Mouse (Mus musculus) stomach, postnatal 0 days (tissue): ENCODE measurements at regions not wholly inside any gene's neighbourhood (a gene's known extent, or its start where the extent isn't known, plus 50 kb on each side); places are given as distances from the start of the nearest gene placed in this dataset.

ENCODE experiments used
- ATAC-seq: fragments of 200-750 bp; cut with Nextera tagmentation; 2 replicates; pipeline ENCODE4 v1.8.0; 2017; ENCODE audit not compliant: low FRiP score, low TSS enrichment
- DNase-seq: peaks from one replicate; pipeline ENCODE4 v3.0.0-alpha.2; 2016; ENCODE audit warnings: low spot score
- H3K27ac ChIP-seq: fragments of 300-500 bp; sonication (generic); replicated peaks from 2 replicates; pipeline ENCODE4 v1.5.1; 2014; ENCODE audit warnings: mild to moderate bottlenecking, control low read depth
- H3K27me3 ChIP-seq: fragments of 300-500 bp; sonication (generic); 2 replicates; pipeline ENCODE4 v1.6.1; 2014; ENCODE audit warnings: low read length; ENCODE audit not compliant: control insufficient read depth, insufficient read depth
- H3K36me3 ChIP-seq: fragments of 300-500 bp; sonication (generic); 2 replicates; pipeline ENCODE4 v1.6.1; 2014; ENCODE audit warnings: low read length, mixed read lengths; ENCODE audit not compliant: control insufficient read depth, insufficient read depth
- H3K4me1 ChIP-seq: fragments of 300-500 bp; sonication (generic); replicated peaks from 2 replicates; pipeline ENCODE4 v1.6.1; 2014; ENCODE audit warnings: antibody characterized with exemption; ENCODE audit not compliant: control insufficient read depth, insufficient read depth
- H3K4me2 ChIP-seq: fragments of 300-500 bp; sonication (generic); replicated peaks from 2 replicates; pipeline ENCODE4 v1.6.1; 2014; ENCODE audit warnings: low read depth, mild to moderate bottlenecking, control low read depth, moderate library complexity
- H3K4me3 ChIP-seq: fragments of 300-500 bp; sonication (generic); 2 replicates; pipeline ENCODE4 v1.5.1; 2014; ENCODE audit warnings: low read depth, low read length, control low read depth
- H3K9ac ChIP-seq: fragments of 300-500 bp; sonication (generic); 2 replicates; pipeline ENCODE4 v1.6.1; 2014; ENCODE audit warnings: mild to moderate bottlenecking, low read length, control low read depth, mixed read lengths
- H3K9me3 ChIP-seq: fragments of 300-500 bp; sonication (generic); 2 replicates; pipeline ENCODE4 v1.6.1; 2016; ENCODE audit warnings: low read length; ENCODE audit not compliant: control insufficient read depth
- CTCF ChIP-seq: IDR thresholded peaks from 2 replicates; pipeline ENCODE4 v1.5.1; 2016; ENCODE audit warnings: antibody characterized with exemption, low read depth, mild to moderate bottlenecking, moderate library complexity
- EP300 ChIP-seq: optimal IDR thresholded peaks from 2 replicates; pipeline ENCODE3; 2016; ENCODE audit warnings: antibody characterized with exemption
- WGBS: fragments of 180-500 bp; shearing (Covaris S2); extraction: QIAGEN DNeasy Blood & Tissue Kit; methylation state at CpG from one replicate; pipeline ENCODE4 v1.1.7; 2014; 5-methylcytosine and 5-hydroxymethylcytosine counted together

GRCm38 (mm10) chr7:136842751-136843150 lies 51.7 kb upstream of the Mgmt start:
- Histone ChIP-seq H3K4me3 (no peak overlapping the region), H3K9me3 (no peaks in the 10 kb centered on the region), H3K36me3 (no peaks in the 10 kb centered on the region), H3K27me3 (no peaks in the 10 kb centered on the region), H3K27ac (no peak overlapping the region), H3K9ac (no peak overlapping the region), H3K4me2 (no peak overlapping the region), H3K4me1 (no peaks in the 10 kb centered on the region)
- 91% methylated on average over 7 of the region's 7 CpGs for WGBS
- ATAC-seq, result no peak
- no peak for DNase-seq
- no peak for TF ChIP-seq CTCF
- TF ChIP-seq EP300, result no peak

DNA sequence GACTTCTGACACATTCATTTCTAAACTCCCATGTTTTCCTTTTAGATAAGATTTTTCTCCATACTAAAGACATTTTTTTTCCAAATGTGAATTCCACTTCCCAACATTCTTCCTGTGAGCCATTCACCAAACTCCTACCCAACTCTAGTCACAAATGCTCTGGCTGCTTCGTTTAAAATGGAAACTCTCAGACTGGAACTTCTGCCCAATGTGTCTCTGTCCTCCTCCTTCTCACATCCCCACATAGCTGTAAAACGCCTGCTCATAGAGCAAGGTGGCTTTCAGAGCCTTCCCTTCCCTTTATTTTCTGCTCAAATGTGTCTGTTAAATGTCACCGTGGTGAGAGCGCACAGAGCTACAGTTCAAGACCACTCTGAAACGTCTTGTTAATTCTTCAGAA lies 50.1 kb upstream of the Mgmt start:
- ATAC-seq (no peak), DNase-seq (no peak)
- Histone ChIP-seq H3K4me3 (no peak overlapping the region), H3K36me3 (no peaks in the 10 kb centered on the region), H3K9ac (no peak overlapping the region), H3K4me1 (no peaks in the 10 kb centered on the region), H3K4me2 (no peak overlapping the region), H3K9me3 (no peaks in the 10 kb centered on the region), H3K27ac (no peak overlapping the region), H3K27me3 (no peaks in the 10 kb centered on the region)
- TF ChIP-seq EP300 (no peak), CTCF (no peak)
- WGBS, result 36% methylated on average over 5 of the region's 5 CpGs
